Mouse (Mus musculus): ENCODE measurements around the gene Veph1.

- no peak for TF ChIP-seq CTCF (IDR thresholded peaks at IDR 0.05; ENCODE audit: low read depth, low read length)
- TF ChIP-seq GATA1 (IDR thresholded peaks at IDR 0.05; ENCODE audit: borderline replicate concordance, low read length), result no peak
These were observed 126.6 kb downstream of the Veph1 start for GRCm38 (mm10) chr3:66169873-66170538.
